Mouse (Mus musculus) brain, embryonic 14.5 days (tissue): Measurements from ENCODE around the gene Ss18l1. TPM values are rescaled to one million over a fixed set of nuclear protein-coding genes. Genes with fewer than 3 reads are reported as not detected.

Experiments
- DNase-seq: peaks from one replicate; pipeline ENCODE4 v3.0.0-alpha.2; 2011; ENCODE audit warnings: low read depth
- CTCF ChIP-seq: fragments of 200-500 bp; IDR thresholded peaks from 2 replicates; pipeline ENCODE4 v1.5.1; 2012; ENCODE audit warnings: inconsistent platforms, mild to moderate bottlenecking, moderate library complexity, borderline replicate concordance; ENCODE audit not compliant: insufficient read depth, insufficient read length; ENCODE audit errors: extremely low read depth
- POLR2A ChIP-seq: fragments of 200-500 bp; IDR thresholded peaks from 2 replicates; pipeline ENCODE4 v1.6.1; 2012; ENCODE audit warnings: mild to moderate bottlenecking, inconsistent platforms, borderline replicate concordance; ENCODE audit not compliant: poor library complexity, insufficient read depth, insufficient read length, severe bottlenecking; ENCODE audit errors: extremely low read depth
- polyA plus RNA-seq: library from polyadenylated mRNA; depleted of rRNA; stranded (reverse); fragments of >200 nt; gene quantifications from 2 replicates; pipeline ENCODE4 v1.2.3, GENCODE M21; 2012; rRNA removed

Gene Ss18l1
- polyA plus RNA-seq, 1 experiment: 73.1 TPM

GRCm38 (mm10) chr2:180113909-180114890 lies 71.9 kb downstream of the Ss18l1 start:
- TF ChIP-seq POLR2A (no peak), CTCF (no peak; the same call in 1 of the 2 replicates)
- DNase-seq: peak; percentile 79

GRCm38 (mm10) chr2:180115279-180115678 lies 73.0 kb downstream of the Ss18l1 start:
- peak; percentile 84 for DNase-seq
- TF ChIP-seq CTCF (no peak), POLR2A (no peak)

GRCm38 (mm10) chr2:180116081-180116493 lies 73.8 kb downstream of the Ss18l1 start:
- TF ChIP-seq POLR2A (no peak), CTCF (no peak)
- no peak for DNase-seq

- no peak for DNase-seq
- TF ChIP-seq POLR2A: no peak
- TF ChIP-seq CTCF: no peak
Measured at GRCm38 (mm10) chr2:180116741-180117484, 74.6 kb downstream of the Ss18l1 start.

- peak; percentile 95 for DNase-seq
- TF ChIP-seq CTCF (no peak), POLR2A (no peak)
Measured at GRCm38 (mm10) chr2:180117485-180118194, 75.3 kb downstream of the Ss18l1 start.

GRCm38 (mm10) chr2:180118661-180119438 lies 76.5 kb downstream of the Ss18l1 start, which contains the start of gene Osbpl2:
Gene Osbpl2, plus strand, starts transcription at chr2:180119306.
- peak; percentile 100 for DNase-seq
- TF ChIP-seq POLR2A (peak; percentile 85), CTCF (no peak)

Other genes with a start within 250 kb of the Ss18l1 start
- 15.7 and 20.8 TPM in 2 replicates for gene Taf4, start 65.9 kb upstream of the Ss18l1 start, polyA plus RNA-seq
- gene Lsm14b, start 17.5 kb upstream of the Ss18l1 start, polyA plus RNA-seq: 177 TPM in 2 replicates
- 324 and 394 TPM in 2 replicates for gene Psma7, start 76 bp upstream of the Ss18l1 start, polyA plus RNA-seq
- 36.3 and 39.7 TPM in 2 replicates for gene Mtg2, start 28.1 kb downstream of the Ss18l1 start, polyA plus RNA-seq
- 10.8 and 11.0 TPM in 2 replicates for gene Hrh3, start 62.0 kb downstream of the Ss18l1 start, polyA plus RNA-seq
- 35.8 and 47.8 TPM in 2 replicates for gene Osbpl2, start 76.8 kb downstream of the Ss18l1 start, polyA plus RNA-seq
- 124 and 148 TPM in 2 replicates for gene Adrm1, start 129.0 kb downstream of the Ss18l1 start, polyA plus RNA-seq
- gene Lama5, start 183.3 kb downstream of the Ss18l1 start, polyA plus RNA-seq: 7.7 and 9.5 TPM in 2 replicates
- 2,108 and 3,314 TPM in 2 replicates for gene Rps21, start 214.9 kb downstream of the Ss18l1 start, polyA plus RNA-seq
- 58.9 and 62.5 TPM in 2 replicates for gene Cables2, start 231.0 kb downstream of the Ss18l1 start, polyA plus RNA-seq
- 0.04 and 0.08 TPM in 2 replicates for gene Rbbp8nl, start 247.4 kb downstream of the Ss18l1 start, polyA plus RNA-seq